Mouse (Mus musculus) cortical plate, adult 2 months (tissue): ENCODE measurements around the gene Nckap1.

Experiments used
- CTCF ChIP-seq: fragments of 200-500 bp; IDR thresholded peaks from 2 replicates; pipeline ENCODE4 v1.5.1; 2011; ENCODE audit warnings: mild to moderate bottlenecking, control low read depth, low read length; ENCODE audit not compliant: insufficient read depth; ENCODE audit errors: extremely low read depth
- POLR2A ChIP-seq: fragments of 200-500 bp; IDR thresholded peaks from 2 replicates; pipeline ENCODE4 v1.6.1; 2011; ENCODE audit warnings: mild to moderate bottlenecking, low read length, control low read depth; ENCODE audit not compliant: insufficient read depth; ENCODE audit errors: extremely low read depth

- TF ChIP-seq CTCF, result no peak
- TF ChIP-seq POLR2A, result no peak
These were observed 115.0 kb downstream of the Nckap1 start for GRCm38 (mm10) chr2:80465991-80466821.
